Mouse (Mus musculus) heart, embryonic 10.5 days (tissue): Measurements from ENCODE around the gene Spag17. TPM values are rescaled to one million over a fixed set of nuclear protein-coding genes. Genes with fewer than 3 reads are reported as not detected.

ENCODE experiments used
- DNase-seq: peaks from one replicate; pipeline ENCODE4 v3.0.0-alpha.2; 2017; ENCODE audit warnings: low spot score
- H3K27ac ChIP-seq: fragments of 300-500 bp; sonication (generic); 2 replicates; pipeline ENCODE4 v1.5.1; 2016; ENCODE audit warnings: mild to moderate bottlenecking
- H3K27me3 ChIP-seq: fragments of 300-500 bp; sonication (generic); 2 replicates; pipeline ENCODE4 v1.6.1; 2016; ENCODE audit warnings: mild to moderate bottlenecking; ENCODE audit not compliant: poor library complexity, insufficient read depth, severe bottlenecking
- H3K36me3 ChIP-seq: fragments of 300-500 bp; sonication (generic); 2 replicates; pipeline ENCODE4 v1.6.1; 2016; ENCODE audit warnings: mild to moderate bottlenecking, moderate library complexity
- H3K4me1 ChIP-seq: fragments of 300-500 bp; sonication (generic); 2 replicates; pipeline ENCODE4 v1.6.1; 2016; ENCODE audit warnings: mild to moderate bottlenecking
- H3K4me3 ChIP-seq: fragments of 300-500 bp; sonication (generic); 2 replicates; pipeline ENCODE4 v1.5.1; 2016; ENCODE audit warnings: mild to moderate bottlenecking, moderate library complexity
- H3K9me3 ChIP-seq: fragments of 300-500 bp; sonication (generic); 2 replicates; pipeline ENCODE4 v1.6.1; 2016; ENCODE audit warnings: mild to moderate bottlenecking, moderate library complexity
- WGBS: fragments of 180-500 bp; shearing (Covaris S2); methylation state at CpG from one replicate; pipeline ENCODE4 v1.1.7; 2016; 5-methylcytosine and 5-hydroxymethylcytosine counted together
- polyA plus RNA-seq: library from polyadenylated mRNA; unstranded; fragments of >200 nt; fragmentation: Nextera tagmentation; extraction: Ambion mirVana; gene quantifications from 2 replicates; pipeline ENCODE4 v1.2.1, GENCODE M21; 2016

The Spag17 gene
- polyA plus RNA-seq, 1 experiment from 2014 or later, result 0.11 TPM

DNA sequence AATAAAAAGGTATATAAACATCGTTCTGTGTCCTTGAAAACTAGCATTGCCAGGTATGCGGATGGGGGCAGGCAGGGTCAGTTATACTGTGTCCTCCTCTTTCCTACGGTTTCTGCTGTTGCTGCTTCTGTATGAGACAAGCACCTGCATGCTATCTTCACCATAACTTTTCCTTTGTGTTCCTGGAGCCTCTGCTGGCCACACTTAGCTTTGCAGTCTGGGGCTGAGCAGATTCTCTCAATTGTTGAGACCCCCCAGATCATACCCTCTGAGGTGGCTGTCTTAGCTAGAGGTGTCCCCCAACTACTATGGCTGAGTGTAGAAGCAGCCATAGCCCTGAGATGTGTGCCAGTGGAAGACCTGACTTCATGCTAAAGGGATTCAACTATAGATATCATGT lies 37.7 kb downstream of the Spag17 start:
- Histone ChIP-seq H3K4me3 (no peak overlapping the region), H3K9me3 (no peaks in the 10 kb centered on the region), H3K27me3 (no peaks in the 10 kb centered on the region), H3K4me1 (no peaks in the 10 kb centered on the region), H3K27ac (no peak overlapping the region), H3K36me3 (no peaks in the 10 kb centered on the region)
- DNase-seq, result no peak
- WGBS, result 84% methylated on average over 3 of the region's 3 CpGs

DNA sequence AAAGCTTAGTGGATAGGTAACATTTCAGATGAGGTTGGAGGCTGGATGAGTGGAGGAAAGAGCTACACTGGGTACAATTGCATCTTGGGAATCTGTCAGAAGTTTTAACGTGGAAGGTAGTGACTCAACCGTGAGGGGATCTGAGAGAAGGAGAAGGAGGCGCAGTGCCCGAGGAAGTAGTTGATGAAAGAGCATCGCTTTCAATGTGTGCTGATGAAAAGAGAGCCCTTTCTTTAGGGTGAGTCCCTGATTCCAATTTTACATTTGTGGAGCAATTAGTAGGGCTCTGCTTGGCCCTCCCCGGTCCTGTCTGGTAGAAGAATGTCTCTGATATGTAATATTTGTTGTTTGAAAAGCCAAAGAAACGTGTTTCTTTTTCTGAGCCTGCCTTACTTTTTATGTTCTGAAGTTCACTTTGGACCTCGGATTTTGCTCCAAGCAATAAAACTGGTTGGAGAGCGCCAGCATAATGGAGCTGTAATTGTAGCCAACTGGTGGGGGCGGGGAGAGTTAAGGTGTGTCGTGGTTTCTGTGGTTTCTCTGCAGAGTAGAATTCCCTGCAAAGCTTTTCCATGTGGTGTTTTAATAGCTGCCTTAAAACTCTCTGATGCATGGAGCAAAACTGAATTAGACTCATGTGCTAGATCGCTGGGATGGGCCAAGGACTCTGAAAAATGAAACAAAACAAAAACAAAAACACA lies 45.9 kb downstream of the Spag17 start:
- H3K36me3 ChIP-seq, result no peaks in the 10 kb centered on the region
- H3K9me3 ChIP-seq, result no peaks in the 10 kb centered on the region
- H3K27me3 ChIP-seq, result no peaks in the 10 kb centered on the region
- no peak overlapping the region for H3K4me3 ChIP-seq
- H3K4me1 ChIP-seq, result no peaks in the 10 kb centered on the region
- DNase-seq, result no peak
- 76% methylated on average over 12 of the region's 12 CpGs for WGBS
- H3K27ac ChIP-seq, result no peak overlapping the region

DNA sequence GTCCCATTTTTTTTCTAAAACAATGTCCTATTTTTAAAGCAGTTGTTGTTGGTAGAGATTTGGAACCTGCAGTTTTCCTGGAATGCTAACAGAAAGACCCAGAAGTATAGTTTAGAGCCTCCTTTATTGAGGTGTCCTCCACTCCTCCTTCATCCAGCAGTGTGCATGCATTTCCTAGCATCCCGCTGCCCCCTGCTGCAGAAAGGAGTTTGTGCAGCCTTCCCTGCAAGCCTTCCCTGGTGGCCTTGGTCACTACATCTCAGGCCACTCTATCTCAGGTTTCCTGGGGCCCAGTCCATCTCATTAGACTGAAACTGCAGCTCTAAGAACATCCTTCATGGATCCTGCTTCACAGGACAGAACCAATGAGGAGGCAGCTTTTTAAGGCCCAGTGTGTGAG lies 51.0 kb downstream of the Spag17 start:
- H3K4me1 ChIP-seq, result no peaks in the 10 kb centered on the region
- no peak for DNase-seq
- H3K9me3 ChIP-seq, result no peaks in the 10 kb centered on the region
- no peak overlapping the region for H3K27ac ChIP-seq
- H3K27me3 ChIP-seq, result no peaks in the 10 kb centered on the region
- 38% methylated on average over 1 of the region's 1 CpGs for WGBS
- H3K4me3 ChIP-seq, result no peak overlapping the region
- H3K36me3 ChIP-seq, result no peaks in the 10 kb centered on the region

DNA sequence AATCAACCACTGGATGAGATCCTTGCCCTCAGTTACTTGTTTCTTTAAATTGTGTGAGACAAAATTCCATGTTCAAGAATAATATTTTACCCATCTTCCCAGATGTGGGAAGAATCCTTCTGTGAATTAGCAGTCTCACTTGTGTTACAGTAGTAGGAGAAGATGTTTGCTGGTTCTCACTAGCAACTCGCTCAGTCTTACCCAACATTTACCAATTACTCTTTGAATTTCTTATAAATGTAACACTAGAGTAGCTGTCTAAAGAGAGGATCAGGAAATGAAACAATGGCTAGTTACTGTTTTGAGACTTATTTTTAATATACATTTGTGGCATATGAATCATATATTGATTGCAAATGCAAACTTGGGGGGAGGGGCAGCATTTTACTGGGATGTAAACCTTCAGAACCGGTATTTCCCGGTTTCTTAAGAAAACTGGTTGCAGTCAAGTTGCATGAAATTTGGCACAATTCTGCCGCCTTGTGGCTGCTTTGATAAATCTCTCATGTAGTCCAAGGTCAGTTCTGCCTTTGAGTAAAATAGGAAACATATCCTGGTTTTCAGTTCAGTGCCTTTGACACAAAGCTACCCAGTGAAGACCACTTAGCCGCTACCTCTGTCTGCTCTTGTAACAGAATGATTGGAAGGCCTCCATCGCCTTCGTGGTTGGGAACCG lies 53.5 kb downstream of the Spag17 start:
- Histone ChIP-seq H3K27ac (no peak overlapping the region), H3K4me3 (no peak overlapping the region), H3K4me1 (no peaks in the 10 kb centered on the region), H3K36me3 (no peaks in the 10 kb centered on the region), H3K9me3 (no peaks in the 10 kb centered on the region), H3K27me3 (no peaks in the 10 kb centered on the region)
- WGBS, result 23% methylated on average over 8 of the region's 8 CpGs
- no peak for DNase-seq

DNA sequence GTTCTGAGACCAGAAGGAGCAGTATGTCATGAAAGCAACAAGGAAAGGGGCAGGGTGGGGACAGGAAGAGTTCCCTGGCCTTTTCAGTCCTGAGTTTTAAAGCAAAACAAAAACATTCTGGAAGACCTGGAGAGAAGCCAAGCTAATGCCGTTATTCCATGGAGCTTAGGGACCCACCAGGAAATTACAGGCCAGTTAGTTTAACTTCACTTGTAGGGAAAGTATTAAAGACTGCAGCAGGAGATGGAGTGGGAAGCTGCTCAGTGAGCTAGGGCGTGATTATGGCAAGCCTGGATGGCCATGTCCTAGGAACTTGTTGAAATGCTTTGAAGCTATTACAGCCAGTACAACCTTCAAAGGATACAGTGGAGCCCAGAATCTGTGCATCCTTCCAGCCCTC lies 60.0 kb downstream of the Spag17 start:
- Histone ChIP-seq H3K4me3 (no peak overlapping the region), H3K4me1 (no peaks in the 10 kb centered on the region), H3K9me3 (no peaks in the 10 kb centered on the region), H3K27me3 (no peaks in the 10 kb centered on the region), H3K36me3 (no peaks in the 10 kb centered on the region), H3K27ac (no peak overlapping the region)
- WGBS, result 58% methylated on average over 2 of the region's 2 CpGs
- no peak for DNase-seq

DNA sequence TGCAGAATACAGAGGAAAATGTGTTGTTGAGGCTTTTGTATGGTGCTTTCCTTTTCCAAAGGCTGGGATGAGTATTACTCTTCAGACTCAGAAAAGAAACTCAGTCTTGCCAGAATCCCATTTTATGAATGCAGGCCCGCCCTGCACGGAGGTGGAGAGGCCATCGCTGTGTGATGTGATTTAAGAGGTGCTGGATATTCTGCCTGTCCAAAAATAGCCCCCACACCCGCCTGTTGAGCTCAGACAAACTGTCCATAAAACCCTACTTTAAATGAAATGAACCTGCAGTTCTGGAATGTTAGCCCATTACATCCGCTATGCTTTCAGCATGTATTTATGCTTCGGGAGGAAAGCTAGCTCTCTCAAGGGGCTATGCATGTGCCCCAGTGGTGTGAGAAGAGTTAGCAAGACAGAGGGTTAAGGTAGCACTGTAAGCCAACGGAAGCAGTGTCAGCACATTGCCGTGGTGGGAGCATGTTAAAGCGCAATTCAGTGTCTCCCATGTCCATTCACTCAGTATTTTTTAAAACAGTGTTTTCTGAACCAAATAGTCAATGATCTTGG lies 68.9 kb downstream of the Spag17 start:
- Histone ChIP-seq H3K4me1 (no peaks in the 10 kb centered on the region), H3K36me3 (no peaks in the 10 kb centered on the region), H3K9me3 (no peaks in the 10 kb centered on the region), H3K4me3 (no peak overlapping the region), H3K27ac (no peak overlapping the region), H3K27me3 (no peaks in the 10 kb centered on the region)
- 76% methylated on average over 9 of the region's 9 CpGs for WGBS
- no peak for DNase-seq

DNA sequence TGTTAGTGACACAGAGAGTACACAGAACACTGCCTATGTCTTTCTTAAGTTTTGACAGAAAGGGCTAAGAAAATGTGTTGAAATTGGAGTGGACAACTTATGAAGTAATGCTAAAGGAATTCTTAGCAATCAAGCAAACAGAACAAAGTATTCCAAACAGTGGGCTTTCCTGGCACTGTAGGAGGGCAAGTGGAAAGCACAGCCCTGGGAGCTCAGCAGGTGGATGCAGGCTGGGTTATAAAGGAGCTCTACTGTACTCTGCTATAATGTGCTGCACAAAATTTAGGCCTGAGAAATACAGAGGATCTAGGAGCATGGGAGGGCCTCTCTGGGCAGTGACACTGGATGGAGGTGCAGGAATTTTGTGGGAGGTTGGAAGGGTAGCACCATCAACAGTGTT lies 71.3 kb downstream of the Spag17 start:
- H3K4me3 ChIP-seq, result no peak overlapping the region

DNA sequence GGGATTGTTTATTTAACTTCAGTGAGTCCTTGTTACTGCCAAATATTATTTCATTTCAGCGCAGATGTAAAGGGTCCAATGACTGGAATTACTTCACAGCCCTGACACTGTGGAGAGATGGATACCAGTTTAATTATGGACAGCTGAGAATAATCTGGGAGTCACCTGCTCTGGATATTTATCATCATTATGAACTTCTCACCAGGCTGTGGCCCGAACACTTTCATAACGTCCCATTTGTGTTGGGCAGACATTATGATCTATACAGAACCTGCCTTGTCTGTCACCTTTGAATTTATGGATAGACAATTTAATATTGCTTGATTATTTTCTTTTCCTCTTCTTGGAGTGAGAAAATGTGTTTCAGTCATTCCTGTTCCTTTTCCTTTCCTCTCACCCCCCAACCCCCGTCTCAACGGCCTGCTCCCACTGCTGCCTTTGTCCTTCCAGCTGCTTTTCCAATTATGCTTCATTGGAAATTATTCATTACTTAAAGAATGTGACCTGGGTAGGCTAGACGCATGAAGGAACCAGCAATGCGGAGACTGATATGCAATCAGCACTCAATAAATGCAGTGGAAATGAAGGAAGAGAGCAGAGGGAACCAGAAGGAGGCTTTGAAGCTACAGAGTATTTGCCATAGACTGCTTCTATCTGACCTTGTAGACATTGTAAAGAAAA lies 74.7 kb downstream of the Spag17 start:
- Histone ChIP-seq H3K4me3 (no peak overlapping the region), H3K27me3 (no peaks in the 10 kb centered on the region), H3K4me1 (no peaks in the 10 kb centered on the region), H3K9me3 (no peaks in the 10 kb centered on the region), H3K27ac (no peak overlapping the region), H3K36me3 (no peaks in the 10 kb centered on the region)
- DNase-seq, result no peak
- 76% methylated on average over 7 of the region's 7 CpGs for WGBS

More for the DNA sequence above, 71.3 kb downstream of the Spag17 start:
- Histone ChIP-seq H3K27ac (no peak overlapping the region), H3K36me3 (no peaks in the 10 kb centered on the region), H3K4me1 (no peaks in the 10 kb centered on the region), H3K9me3 (no peaks in the 10 kb centered on the region), H3K27me3 (no peaks in the 10 kb centered on the region)
- no peak for DNase-seq

DNA sequence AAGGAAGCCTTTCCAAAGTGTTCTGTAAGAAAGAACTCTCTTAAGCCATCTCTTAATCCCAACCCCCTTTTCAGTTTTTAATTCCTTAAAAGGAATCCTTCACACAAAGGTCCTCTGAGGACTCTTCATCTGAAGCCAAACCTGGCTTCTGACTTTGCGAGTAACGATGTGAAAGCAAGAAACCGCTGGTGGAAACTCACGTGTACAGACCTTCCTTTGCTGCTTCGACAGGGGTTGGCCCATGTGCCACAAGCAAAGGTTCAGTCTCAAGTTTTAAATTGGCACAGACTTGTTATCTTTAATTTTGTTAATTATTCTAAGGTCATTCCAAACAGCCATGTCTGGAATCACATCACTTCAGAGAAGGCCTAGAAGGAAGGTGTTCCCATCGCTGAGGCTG lies 79.1 kb downstream of the Spag17 start:
- Histone ChIP-seq H3K27ac (no peak overlapping the region), H3K4me1 (no peaks in the 10 kb centered on the region)
- DNase-seq, result no peak

DNA sequence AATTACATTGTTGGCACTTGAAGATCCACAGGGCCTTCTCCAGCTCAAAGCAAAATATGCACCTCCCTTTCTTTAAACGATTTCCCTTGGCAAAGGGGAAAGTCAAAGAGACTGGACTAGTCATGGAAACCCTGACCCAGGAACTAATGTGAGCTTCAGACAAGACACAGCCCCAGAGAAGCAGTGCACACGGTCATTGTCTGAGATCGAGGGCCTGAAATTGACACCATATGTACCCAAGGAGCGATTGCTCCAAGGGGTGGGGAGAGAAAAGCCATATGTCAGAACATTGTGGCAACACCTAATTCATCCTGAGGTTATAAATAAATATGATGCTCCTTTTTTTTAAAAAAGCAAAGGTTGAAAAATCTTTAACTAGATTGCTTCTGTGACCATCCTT lies 80.7 kb downstream of the Spag17 start:
- Histone ChIP-seq H3K36me3 (no peaks in the 10 kb centered on the region), H3K27ac (no peak overlapping the region), H3K4me3 (no peak overlapping the region), H3K4me1 (no peaks in the 10 kb centered on the region), H3K9me3 (no peaks in the 10 kb centered on the region), H3K27me3 (no peaks in the 10 kb centered on the region)
- DNase-seq, result no peak
- WGBS, result 66% methylated on average over 4 of the region's 4 CpGs

More for the DNA sequence above, 79.1 kb downstream of the Spag17 start:
- Histone ChIP-seq H3K27me3 (no peaks in the 10 kb centered on the region), H3K9me3 (no peaks in the 10 kb centered on the region), H3K4me3 (no peak overlapping the region), H3K36me3 (no peaks in the 10 kb centered on the region)
- WGBS, result 85% methylated on average over 6 of the region's 6 CpGs

DNA sequence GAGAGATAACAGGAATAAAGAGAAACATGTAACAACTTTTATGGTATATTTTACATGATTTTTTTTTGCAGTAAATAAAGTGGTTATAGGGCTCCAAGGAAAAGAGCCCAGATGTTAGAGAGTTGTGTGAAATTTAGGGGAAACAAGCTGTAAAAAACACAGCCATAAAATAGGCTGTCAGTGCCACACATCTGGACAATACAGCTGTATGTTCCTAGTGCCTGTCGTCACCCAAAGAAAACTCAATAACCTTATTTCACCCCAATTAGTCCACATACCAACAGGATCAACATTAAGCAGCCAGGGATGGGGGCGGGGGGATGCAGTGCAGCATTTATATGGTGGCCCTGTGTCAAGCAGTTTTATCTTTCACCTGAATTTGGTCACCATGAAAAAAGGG lies 81.1 kb downstream of the Spag17 start:
- 72% methylated on average over 2 of the region's 2 CpGs for WGBS
- no peaks in the 10 kb centered on the region for H3K36me3 ChIP-seq
- no peaks in the 10 kb centered on the region for H3K27me3 ChIP-seq
- no peak overlapping the region for H3K4me3 ChIP-seq
- no peaks in the 10 kb centered on the region for H3K4me1 ChIP-seq
- H3K9me3 ChIP-seq, result no peaks in the 10 kb centered on the region
- no peak for DNase-seq
- H3K27ac ChIP-seq, result no peak overlapping the region

DNA sequence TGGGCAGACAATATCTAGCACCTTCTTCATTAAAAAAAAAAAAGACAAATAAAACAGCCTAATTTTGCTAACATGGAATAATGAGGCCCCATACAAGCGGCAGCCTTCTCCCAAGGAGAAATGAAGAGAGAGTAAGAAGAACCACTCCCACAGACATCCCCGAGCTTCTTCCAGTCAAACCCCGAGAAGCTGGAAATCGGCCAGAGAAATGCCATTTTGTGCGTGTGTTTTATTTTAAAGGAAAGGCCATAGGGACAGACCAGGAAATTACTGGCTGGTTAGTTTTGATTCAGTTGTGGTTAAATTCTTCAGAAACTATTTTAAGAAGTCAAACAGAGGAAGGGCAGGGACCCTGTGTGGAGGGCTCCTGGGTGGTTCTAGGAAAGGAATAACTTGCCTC lies 85.6 kb downstream of the Spag17 start:
- WGBS, result 65% methylated on average over 5 of the region's 5 CpGs
- Histone ChIP-seq H3K36me3 (no peaks in the 10 kb centered on the region), H3K27ac (no peak overlapping the region), H3K27me3 (no peaks in the 10 kb centered on the region), H3K9me3 (no peaks in the 10 kb centered on the region), H3K4me3 (no peak overlapping the region), H3K4me1 (no peaks in the 10 kb centered on the region)
- no peak for DNase-seq

DNA sequence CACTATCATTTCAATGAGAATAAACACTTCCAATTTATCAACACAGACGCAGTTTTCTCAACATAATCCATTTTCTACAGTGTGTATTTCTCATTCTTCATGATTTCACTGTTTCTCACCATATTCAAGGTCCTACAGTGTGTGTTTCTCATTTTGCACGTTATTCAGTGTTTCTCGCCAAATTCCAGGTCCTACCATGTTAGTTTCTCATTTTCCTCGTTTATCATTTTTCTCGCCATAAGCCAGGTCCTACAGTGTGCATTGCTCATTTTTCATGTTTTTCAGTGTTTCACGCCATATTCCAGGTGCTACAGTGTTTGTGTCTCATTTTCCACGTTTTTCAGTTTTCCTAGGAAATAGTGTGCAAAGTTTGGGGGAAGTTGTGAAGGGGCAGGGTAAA lies 95.8 kb downstream of the Spag17 start:
- 56% methylated on average over 7 of the region's 7 CpGs for WGBS
- no peaks in the 10 kb centered on the region for H3K36me3 ChIP-seq

More for the DNA sequence above, 95.8 kb downstream of the Spag17 start:
- no peak overlapping the region for H3K4me3 ChIP-seq
- H3K27me3 ChIP-seq, result no peaks in the 10 kb centered on the region
- no peak for DNase-seq
- H3K27ac ChIP-seq, result no peak overlapping the region
- H3K9me3 ChIP-seq, result no peaks in the 10 kb centered on the region
- no peaks in the 10 kb centered on the region for H3K4me1 ChIP-seq
